Mouse (Mus musculus) ES-Bruce4 (cell line): ENCODE results near the gene Prune1. TPM values are rescaled to one million over a fixed set of nuclear protein-coding genes. Genes with fewer than 3 reads are reported as not detected.

ENCODE experiments used
- H3K27ac ChIP-seq: 2 replicates; pipeline ENCODE4 v1.5.1; 2012; ENCODE audit warnings: low read length, inconsistent platforms; ENCODE audit not compliant: insufficient read depth
- H3K27me3 ChIP-seq: 2 replicates; pipeline ENCODE4 v1.6.1; 2012; ENCODE audit warnings: mild to moderate bottlenecking, low read length, inconsistent platforms; ENCODE audit not compliant: control insufficient read depth, poor library complexity, insufficient read depth, severe bottlenecking
- H3K36me3 ChIP-seq: 2 replicates; pipeline ENCODE4 v1.6.1; 2012; ENCODE audit warnings: inconsistent platforms, mild to moderate bottlenecking, low read length, moderate library complexity; ENCODE audit not compliant: control insufficient read depth, poor library complexity, insufficient read depth, severe bottlenecking
- H3K4me1 ChIP-seq: one replicate; pipeline ENCODE4 v1.8.1; 2011; ENCODE audit warnings: low read length; ENCODE audit not compliant: control insufficient read depth, insufficient read depth
- H3K4me3 ChIP-seq: 2 replicates; pipeline ENCODE4 v1.5.1; 2011; ENCODE audit warnings: low read depth, mild to moderate bottlenecking, low read length
- H3K9ac ChIP-seq: 2 replicates; pipeline ENCODE4 v1.6.1; 2012; ENCODE audit warnings: low read depth, mild to moderate bottlenecking, inconsistent platforms; ENCODE audit not compliant: poor library complexity, severe bottlenecking
- H3K9me3 ChIP-seq: replicated peaks from 2 replicates; pipeline ENCODE4 v1.6.1; 2012; ENCODE audit warnings: mild to moderate bottlenecking, low read length, inconsistent platforms; ENCODE audit not compliant: control insufficient read depth, poor library complexity, insufficient read depth, severe bottlenecking
- CTCF ChIP-seq: IDR thresholded peaks from one replicate; pipeline ENCODE4 v1.8.1; 2011; ENCODE audit warnings: low read depth, low read length
- EP300 ChIP-seq: IDR thresholded peaks from 2 replicates; pipeline ENCODE4 v1.6.1; 2011; ENCODE audit warnings: low read depth, low read length; ENCODE audit not compliant: insufficient read depth
- POLR2A ChIP-seq: IDR thresholded peaks from one replicate; pipeline ENCODE4 v1.8.1; 2011; ENCODE audit warnings: low read length; ENCODE audit not compliant: insufficient read depth
- polyA plus RNA-seq: library from polyadenylated mRNA; stranded (reverse); fragments of >200 nt; gene quantifications from 2 replicates; pipeline ENCODE4 v1.2.4, GENCODE M21; 2011; ENCODE audit warnings: low read depth; ENCODE audit not compliant: missing spikeins, insufficient read depth, insufficient read length

The Prune1 gene
- polyA plus RNA-seq, 1 experiment: 43.9 TPM

- Histone ChIP-seq H3K9ac (no peak overlapping the region), H3K36me3 (peaks cover 12% of the 10 kb centered on the region), H3K27me3 (no peaks in the 10 kb centered on the region), H3K27ac (peak overlapping the region; percentile 21; the same call in 1 of the 2 replicates), H3K4me3 (no peak overlapping the region), H3K9me3 (no peaks in the 10 kb centered on the region), H3K4me1 (peaks cover 10% of the 10 kb centered on the region)
- TF ChIP-seq EP300 (no peak), POLR2A (no peak), CTCF (peak; percentile 53)
These were observed 14.2 kb upstream of the Prune1 start for GRCm38 (mm10) chr3:95296103-95296469.

- TF ChIP-seq POLR2A (no peak), EP300 (no peak), CTCF (no peak)
- H3K9me3 ChIP-seq: no peaks in the 10 kb centered on the region
- H3K4me3 ChIP-seq: no peak overlapping the region
- peaks cover 12% of the 10 kb centered on the region for H3K36me3 ChIP-seq
- peak overlapping the region; percentile 63 for H3K27ac ChIP-seq
- H3K4me1 ChIP-seq: peaks cover 14% of the 10 kb centered on the region
- H3K9ac ChIP-seq: no peak overlapping the region
- H3K27me3 ChIP-seq: no peaks in the 10 kb centered on the region
These were observed 13.6 kb upstream of the Prune1 start for GRCm38 (mm10) chr3:95295321-95296102.

GRCm38 (mm10) chr3:95294718-95295117 lies 12.8 kb upstream of the Prune1 start:
- TF ChIP-seq POLR2A: no peak
- no peak for TF ChIP-seq EP300
- TF ChIP-seq CTCF: no peak
- no peaks in the 10 kb centered on the region for H3K27me3 ChIP-seq
- no peak overlapping the region for H3K9ac ChIP-seq
- H3K4me1 ChIP-seq: peaks cover 14% of the 10 kb centered on the region
- no peak overlapping the region for H3K4me3 ChIP-seq
- peaks cover 12% of the 10 kb centered on the region for H3K36me3 ChIP-seq
- H3K27ac ChIP-seq: peak overlapping the region; percentile 11; the same call in 1 of the 2 replicates
- no peaks in the 10 kb centered on the region for H3K9me3 ChIP-seq

GRCm38 (mm10) chr3:95294316-95294715 lies 12.4 kb upstream of the Prune1 start:
- Histone ChIP-seq H3K4me1 (peaks cover 14% of the 10 kb centered on the region), H3K27ac (peak overlapping the region; percentile 53), H3K36me3 (peaks cover 12% of the 10 kb centered on the region), H3K9me3 (no peaks in the 10 kb centered on the region), H3K9ac (no peak overlapping the region), H3K4me3 (no peak overlapping the region), H3K27me3 (no peaks in the 10 kb centered on the region)
- no peak for TF ChIP-seq POLR2A
- no peak for TF ChIP-seq CTCF
- no peak for TF ChIP-seq EP300

- Histone ChIP-seq H3K36me3 (peaks cover 14% of the 10 kb centered on the region), H3K9me3 (no peaks in the 10 kb centered on the region), H3K4me3 (no peak overlapping the region), H3K27me3 (no peaks in the 10 kb centered on the region), H3K9ac (no peak overlapping the region), H3K27ac (peak overlapping the region; percentile 53; the same call in 1 of the 2 replicates), H3K4me1 (peaks cover 14% of the 10 kb centered on the region)
- TF ChIP-seq EP300 (no peak), POLR2A (no peak), CTCF (no peak)
These were observed 11.7 kb upstream of the Prune1 start for GRCm38 (mm10) chr3:95293537-95293936.

DNA sequence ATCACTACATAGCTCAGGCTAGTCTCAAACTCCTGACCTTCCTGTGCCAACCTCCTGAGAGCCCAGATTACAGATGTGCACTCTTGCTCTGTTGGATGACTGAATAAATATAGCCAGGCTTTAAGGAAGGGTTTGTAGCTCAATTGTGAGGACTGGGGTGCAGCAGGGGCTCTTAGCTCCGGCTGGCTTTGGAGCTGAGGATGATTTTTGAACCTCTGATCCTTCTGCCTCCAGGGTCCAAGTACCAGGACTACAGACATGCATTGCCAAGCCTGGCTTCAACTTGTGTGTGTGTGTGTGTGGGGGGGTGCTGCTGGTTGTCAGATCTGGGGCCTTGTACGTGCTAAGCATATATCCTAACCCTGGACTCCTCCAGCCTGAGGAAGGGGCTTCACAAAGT lies 11.0 kb upstream of the Prune1 start:
- peaks cover 20% of the 10 kb centered on the region for H3K36me3 ChIP-seq
- H3K9me3 ChIP-seq: no peaks in the 10 kb centered on the region
- H3K27ac ChIP-seq: no peak overlapping the region
- H3K4me3 ChIP-seq: no peak overlapping the region
- TF ChIP-seq EP300: no peak
- H3K4me1 ChIP-seq: peaks cover 14% of the 10 kb centered on the region
- H3K27me3 ChIP-seq: no peaks in the 10 kb centered on the region
- no peak overlapping the region for H3K9ac ChIP-seq
